Mouse (Mus musculus): ENCODE measurements at regions not wholly inside any gene's neighbourhood (a gene's known extent, or its start where the extent isn't known, plus 50 kb on each side); places are given as distances from the start of the nearest gene placed in this dataset.

DNA sequence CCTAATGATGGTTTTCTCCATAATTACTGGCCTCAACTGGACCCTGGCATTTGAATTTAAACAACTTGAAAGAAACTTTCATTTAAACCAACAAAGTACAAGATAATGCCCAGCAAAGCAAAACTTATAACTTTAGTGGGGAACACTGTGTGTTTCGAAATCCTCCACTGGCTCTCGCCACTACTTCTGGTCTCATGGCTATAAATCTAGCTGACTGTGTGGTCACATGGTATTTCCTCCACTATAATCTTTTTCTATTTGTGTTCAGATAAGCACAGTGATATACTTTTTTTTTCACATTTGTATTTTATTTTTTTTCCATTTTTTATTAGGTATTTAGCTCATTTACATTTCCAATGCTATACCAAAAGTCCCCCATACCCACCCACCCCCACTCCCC is 62.6 kb upstream of the Gm21897 start:
- no peak for TF ChIP-seq CTCF (IDR thresholded peaks at IDR 0.05; ENCODE audit: low read depth, low read length)
- TF ChIP-seq POLR2A (IDR thresholded peaks at IDR 0.05; ENCODE audit: extremely low read depth, insufficient read depth, low read length), result no peak
